Mouse (Mus musculus): Measurements from ENCODE around the gene St6galnac3.

DNA sequence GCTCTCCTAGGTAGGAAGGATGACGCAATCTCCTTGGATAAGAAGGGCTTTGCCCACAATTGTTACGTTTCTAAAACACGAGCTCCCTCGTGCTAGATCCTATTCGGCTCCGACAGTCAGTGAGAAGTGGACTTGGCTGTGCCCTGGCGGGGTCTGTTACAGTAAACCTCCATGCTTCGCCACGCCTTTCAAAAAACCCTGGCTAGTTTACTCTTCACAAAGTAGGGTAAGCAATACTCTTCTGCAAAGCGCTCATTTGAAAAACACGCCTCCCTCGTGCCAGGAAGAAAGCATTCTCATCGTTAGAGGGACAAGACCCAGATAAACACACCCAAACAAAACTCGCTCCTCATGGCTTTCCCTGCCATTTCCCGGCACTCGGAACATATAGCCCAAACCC is 3.4 kb downstream of the St6galnac3 start:
- TF ChIP-seq POLR2A (IDR thresholded peaks at IDR 0.05; ENCODE audit: borderline replicate concordance, control insufficient read depth, low read depth, low read length) = no peak
- TF ChIP-seq CTCF (IDR thresholded peaks at IDR 0.05; ENCODE audit: control insufficient read depth, insufficient read depth, low read length) = no peak

Data from bone marrow, adult 2 months (tissue).